Mouse (Mus musculus): ENCODE results near the gene Ripk3. TPM values are rescaled to one million over a fixed set of nuclear protein-coding genes. Genes with fewer than 3 reads are reported as not detected.
A peak's percentile ranks its signal among the peaks of the same experiment; 100 is the strongest.

The Ripk3 gene
- total RNA-seq (2021), result 1 to 10 TPM; 1.3 to 1.7 TPM
- long read RNA-seq, experiment 1, result 0 reads
- long read RNA-seq, experiment 2, partial matches to known transcripts, result 1 of 2 reads
- long read RNA-seq, experiment 2, other reads (novel, unspliced or antisense), result 0 of 2 reads

DNA sequence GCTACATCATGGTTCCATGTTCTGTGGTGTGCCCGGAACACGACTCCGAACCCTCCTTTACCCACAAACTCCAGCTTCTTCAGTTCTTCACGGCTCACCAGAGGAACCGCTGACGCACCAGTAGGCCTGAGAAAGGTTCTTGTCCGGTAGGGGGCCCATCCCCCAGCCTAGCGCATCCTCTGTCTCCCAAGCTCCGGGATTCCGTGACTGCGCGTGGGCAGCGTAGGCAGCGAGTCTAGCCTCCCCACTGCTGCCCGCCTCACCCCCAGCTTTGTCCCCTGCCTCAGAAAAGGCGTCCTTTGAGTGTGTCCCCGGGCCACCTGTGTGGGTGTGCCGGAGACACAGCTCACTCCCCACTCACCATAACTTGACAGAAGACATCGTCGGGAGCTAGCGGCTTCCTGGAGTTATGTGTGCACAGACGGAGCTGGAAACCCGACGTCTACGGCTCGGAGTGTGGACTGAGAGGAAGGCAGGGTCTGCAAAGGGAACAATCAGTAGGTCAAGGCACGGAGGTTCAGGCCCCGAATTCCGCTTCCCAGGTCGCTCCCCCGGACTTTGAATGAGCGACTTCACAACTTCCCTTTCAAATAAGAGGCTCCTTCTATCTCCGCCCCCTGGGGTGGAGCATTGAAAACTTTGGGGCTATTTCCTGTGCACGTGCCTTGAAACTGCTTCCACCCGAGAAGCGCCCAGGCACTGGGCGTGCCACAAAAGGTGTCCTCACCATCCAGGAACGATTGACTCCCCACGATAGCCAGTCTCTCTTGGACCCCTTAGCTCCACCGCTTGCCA, at the start of gene Ripk3:
TSS of gene Ripk3 (minus strand) at position 610 of the 795 bp plus-strand sequence.
- DNase-seq, result peak; percentile 17

- no peak for DNase-seq
These were observed 49.6 kb upstream of the Ripk3 start for GRCm38 (mm10) chr14:55838312-55838711.

- DNase-seq, result no peak
These were observed 46.3 kb upstream of the Ripk3 start for GRCm38 (mm10) chr14:55834808-55835533.

GRCm38 (mm10) chr14:55833126-55833525, 44.5 kb upstream of the Ripk3 start:
- no peak for DNase-seq

DNA sequence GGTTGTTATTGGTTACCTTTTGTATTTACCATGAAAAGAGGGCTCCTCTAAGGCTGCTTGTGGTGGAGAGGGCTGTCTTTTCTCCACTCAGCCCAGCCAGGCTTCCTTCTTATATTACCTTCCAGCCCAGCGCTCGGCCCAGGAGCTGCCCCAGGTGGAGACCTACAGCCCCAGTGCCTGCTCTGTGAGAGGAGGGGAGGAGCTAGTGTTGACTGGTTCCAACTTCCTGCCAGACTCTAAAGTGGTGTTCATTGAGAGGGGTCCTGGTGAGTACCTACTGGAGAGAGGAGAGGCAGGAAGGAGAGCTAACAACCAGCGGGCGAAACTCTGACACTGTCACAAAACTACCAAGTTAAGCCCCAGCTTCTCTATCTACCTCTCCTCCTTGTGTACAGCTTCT, 41.7 kb upstream of the Ripk3 start:
- peak; percentile 3 for DNase-seq

DNA sequence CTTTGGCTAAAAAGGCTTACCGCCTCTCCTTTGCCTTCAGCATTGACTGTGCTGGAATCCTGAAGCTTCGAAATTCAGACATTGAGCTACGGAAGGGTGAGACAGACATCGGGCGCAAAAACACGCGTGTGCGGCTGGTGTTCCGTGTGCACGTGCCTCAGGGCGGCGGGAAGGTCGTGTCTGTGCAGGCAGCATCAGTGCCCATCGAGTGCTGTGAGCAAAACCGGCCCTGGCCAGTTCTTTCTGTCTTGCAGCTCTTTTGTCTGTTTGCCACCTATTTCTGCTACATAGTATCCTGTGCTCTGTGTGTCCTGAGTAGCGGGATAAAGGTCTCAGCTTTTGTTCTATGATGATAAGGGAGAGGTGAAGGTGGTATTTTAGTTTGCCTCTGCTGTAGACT, 41.2 kb upstream of the Ripk3 start:
- DNase-seq, result peak; percentile 5

- no peak for DNase-seq
These were observed 40.1 kb upstream of the Ripk3 start for GRCm38 (mm10) chr14:55828716-55829263.

DNA sequence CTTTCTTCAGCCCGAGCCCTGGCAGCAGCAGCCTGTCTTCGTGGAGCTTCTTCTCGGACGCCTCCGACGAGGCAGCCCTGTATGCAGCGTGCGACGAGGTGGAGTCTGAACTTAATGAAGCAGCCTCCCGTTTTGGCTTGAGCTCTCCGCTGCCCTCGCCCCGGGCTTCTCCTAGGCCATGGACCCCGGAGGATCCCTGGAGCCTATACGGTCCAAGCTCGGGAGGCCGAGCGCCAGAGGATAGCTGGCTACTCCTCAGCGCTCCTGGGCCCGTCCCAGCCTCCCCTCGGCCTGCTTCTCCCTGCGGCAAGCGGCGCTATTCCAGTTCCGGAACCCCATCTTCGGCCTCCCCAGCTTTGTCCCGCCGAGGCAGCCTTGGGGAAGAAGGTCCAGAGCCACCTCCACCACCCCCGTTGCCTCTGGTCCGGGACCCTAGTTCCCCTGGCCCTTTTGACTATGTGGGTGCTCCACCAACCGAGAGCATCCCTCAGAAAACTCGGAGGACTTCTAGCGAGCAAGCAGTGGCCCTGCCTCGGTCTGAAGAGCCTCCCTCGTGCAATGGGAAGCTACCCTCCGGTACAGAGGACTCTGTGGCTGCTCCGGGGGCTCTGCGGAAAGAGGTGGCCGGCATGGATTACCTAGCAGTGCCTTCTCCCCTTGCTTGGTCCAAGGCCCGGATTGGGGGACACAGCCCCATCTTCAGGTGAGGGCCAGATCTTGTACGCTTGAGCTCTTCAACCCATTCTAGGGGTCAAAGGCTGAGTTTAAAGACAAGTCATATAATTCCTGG, 38.1 kb upstream of the Ripk3 start:
- peak; percentile 31 for DNase-seq

DNA sequence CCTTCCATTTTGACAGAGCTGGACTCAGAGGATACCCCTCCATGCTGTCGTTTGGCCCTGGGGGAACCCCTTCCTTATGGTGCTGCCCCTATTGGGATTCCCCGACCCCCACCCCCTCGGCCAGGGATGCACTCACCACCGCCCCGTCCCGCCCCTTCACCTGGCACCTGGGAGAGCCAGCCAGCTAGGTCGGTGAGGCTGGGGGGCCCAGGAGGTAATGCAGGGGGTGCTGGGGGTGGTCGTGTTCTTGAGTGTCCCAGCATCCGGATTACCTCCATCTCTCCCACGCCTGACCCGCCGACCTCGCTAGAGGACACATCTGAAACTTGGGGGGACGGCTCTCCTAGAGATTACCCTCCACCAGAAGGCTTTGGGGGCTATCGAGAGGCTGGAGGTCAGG, 37.5 kb upstream of the Ripk3 start:
- no peak for DNase-seq

GRCm38 (mm10) chr14:55825216-55826051, 36.8 kb upstream of the Ripk3 start:
- peak; percentile 51 for DNase-seq

GRCm38 (mm10) chr14:55824481-55825215, 36.0 kb upstream of the Ripk3 start:
- peak; percentile 66 for DNase-seq

DNA sequence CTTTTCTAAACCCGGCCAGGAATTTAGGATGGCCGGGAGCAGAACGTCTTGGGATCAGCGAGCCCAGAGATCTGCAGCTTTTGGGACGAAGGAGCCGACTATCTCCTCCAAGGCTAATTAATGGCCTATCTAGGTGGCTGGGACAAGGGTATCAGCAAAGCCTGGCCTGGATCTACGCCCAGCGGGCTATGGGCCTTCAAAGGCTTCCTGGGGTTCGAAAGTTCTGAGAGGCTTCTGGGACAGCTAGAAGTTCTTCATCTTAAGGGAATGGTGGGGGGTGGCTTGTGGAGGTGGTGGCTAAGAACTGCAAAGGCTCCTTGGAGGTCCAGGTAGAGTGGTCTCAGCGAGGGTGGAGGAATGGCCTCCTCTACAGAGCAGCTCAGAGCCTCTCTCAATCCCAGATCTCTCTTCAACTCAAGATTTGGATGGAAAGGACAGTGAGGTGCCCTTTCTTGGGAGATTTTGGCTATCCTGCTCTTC, 35.4 kb upstream of the Ripk3 start:
- DNase-seq, result peak; percentile 33

- peak; percentile 89 for DNase-seq
These were observed 34.5 kb upstream of the Ripk3 start, which contains the start of gene Nfatc4 for GRCm38 (mm10) chr14:55822991-55823762. TSS of gene Nfatc4 (plus strand) at chr14:55823144.

GRCm38 (mm10) chr14:55822435-55822990, 33.8 kb upstream of the Ripk3 start:
- DNase-seq, result peak; percentile 72

DNA sequence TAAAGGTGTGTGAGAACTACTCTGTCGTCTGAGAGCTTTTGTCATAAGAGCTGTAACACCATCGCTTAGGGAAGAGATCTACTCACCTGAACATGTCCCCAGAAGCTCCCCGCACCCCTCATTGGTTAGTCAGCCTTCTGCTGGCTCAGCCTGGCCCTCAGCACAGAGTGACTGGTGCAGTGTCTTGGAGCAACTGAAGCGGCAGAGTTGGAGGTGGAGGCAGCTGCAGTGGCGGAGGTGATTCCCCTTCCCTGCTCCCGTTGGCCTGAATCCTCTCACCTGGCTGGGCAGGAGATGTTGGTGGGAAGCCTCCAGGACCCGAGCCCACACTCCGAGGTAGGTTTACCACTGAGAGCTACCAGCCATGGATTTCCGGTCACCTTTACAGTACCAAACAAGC, 31.9 kb upstream of the Ripk3 start:
- DNase-seq, result no peak

DNA sequence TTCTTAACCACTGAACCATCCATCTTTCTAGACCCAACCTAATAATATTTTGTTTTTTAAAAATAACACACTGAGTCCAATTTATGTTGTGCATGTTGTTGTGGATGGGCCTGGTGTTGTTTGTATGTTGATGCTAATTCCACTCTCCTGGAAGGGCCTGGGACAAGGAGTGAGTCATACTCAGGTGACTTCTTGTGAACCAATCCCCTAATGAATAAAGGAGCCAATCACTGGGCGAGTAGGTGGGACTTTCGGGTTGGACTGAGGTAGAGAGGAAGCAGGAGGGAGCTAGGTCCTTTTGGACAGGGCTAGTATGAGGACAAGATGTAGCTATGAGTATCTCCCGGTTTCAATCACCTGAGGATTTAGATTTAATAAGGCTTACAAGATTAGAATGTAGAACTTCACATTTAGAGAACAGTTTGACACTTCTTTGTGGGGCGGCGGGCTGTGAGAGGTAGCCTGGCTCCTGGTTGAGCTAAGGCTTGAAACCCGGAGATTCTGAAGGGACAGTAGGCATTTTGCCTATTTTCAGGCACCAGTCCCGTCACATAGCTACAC, 31.3 kb upstream of the Ripk3 start:
- DNase-seq, result no peak

GRCm38 (mm10) chr14:55815310-55815751, 26.7 kb upstream of the Ripk3 start:
- DNase-seq, result peak; percentile 55

DNA sequence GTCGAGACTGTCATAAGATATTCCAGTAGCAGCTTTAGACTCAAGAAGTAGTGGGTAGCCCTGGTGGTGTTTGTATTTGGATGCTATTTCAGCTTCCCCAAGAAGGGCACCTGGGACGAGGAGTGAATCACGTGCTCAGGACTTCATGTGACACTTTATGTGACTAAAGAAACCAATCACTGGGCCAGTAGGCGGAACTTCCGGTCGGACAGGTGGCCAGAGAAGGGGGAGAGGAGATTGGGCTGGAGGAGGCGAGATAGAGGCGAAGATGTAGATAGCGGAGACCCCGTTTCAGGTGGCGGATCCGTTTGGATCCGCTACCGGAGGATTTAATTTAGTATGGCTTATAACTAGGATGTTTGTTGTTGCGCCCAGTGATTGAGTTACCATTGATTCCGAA, 26.2 kb upstream of the Ripk3 start:
- peak; percentile 55 for DNase-seq
